16 mouse cellular contexts compared by ENCODE assay signal in genomic region chr14:32748519-32748918, GRCm38 (mm10). TPM values are rescaled to one million over a fixed set of nuclear protein-coding genes. Genes with fewer than 3 reads are reported as not detected.
"Had no signal": no experiment of that assay in that cellular context is flagged by ENCODE, and none has a peak within 500 bp of the region (broad histone marks: within the 10 kb centered on the region; RNA-seq: fewer than 3 reads in every experiment).

No protein-coding gene starts in this region.

- H3K9me3 ChIP-seq: limb, embryonic 13.5 days; midbrain, embryonic 12.5 days; neural tube, embryonic 13.5 days had no signal

- H3K9ac ChIP-seq: limb, embryonic 13.5 days; liver, embryonic 14.5 days; midbrain, embryonic 12.5 days; neural tube, embryonic 13.5 days had no signal

- ATAC-seq: midbrain, embryonic 16.5 days had no signal

- DNase-seq: kidney, postnatal 4 days; left cerebral cortex, postnatal 4 days; lung, adult 18-20 months; retina, postnatal 1 day; right cerebral cortex, postnatal 4 days; spleen, adult 18-20 months; thymus, adult 18-20 months; thymus, postnatal 14 days had no signal

- H3K36me3 ChIP-seq: limb, embryonic 13.5 days; midbrain, embryonic 12.5 days; neural tube, embryonic 13.5 days had no signal

- H3K4me1 ChIP-seq: midbrain, embryonic 12.5 days had no signal

- H3K27me3 ChIP-seq: limb, embryonic 13.5 days; midbrain, embryonic 12.5 days; neural tube, embryonic 13.5 days had no signal

- H3K27ac ChIP-seq: kidney, postnatal 0 days; layer of hippocampus, adult 2 months; limb, embryonic 13.5 days; liver, embryonic 14.5 days; midbrain, embryonic 12.5 days; neural tube, embryonic 13.5 days had no signal

- H3K4me2 ChIP-seq: limb, embryonic 13.5 days; midbrain, embryonic 12.5 days; neural tube, embryonic 13.5 days had no signal

- H3K4me3 ChIP-seq: layer of hippocampus, adult 2 months; limb, embryonic 13.5 days; midbrain, embryonic 12.5 days; neural tube, embryonic 13.5 days had no signal

RNA-seq across cellular contexts. Expression of gene Tmem273, which starts 37.2 kb away (rescaled TPM):
- total RNA-seq: left cerebral cortex, postnatal 4 days; megakaryocyte-erythroid progenitor cell, adult 5-6 weeks had no signal
